Mouse (Mus musculus): ENCODE results near the gene Mto1.

DNA sequence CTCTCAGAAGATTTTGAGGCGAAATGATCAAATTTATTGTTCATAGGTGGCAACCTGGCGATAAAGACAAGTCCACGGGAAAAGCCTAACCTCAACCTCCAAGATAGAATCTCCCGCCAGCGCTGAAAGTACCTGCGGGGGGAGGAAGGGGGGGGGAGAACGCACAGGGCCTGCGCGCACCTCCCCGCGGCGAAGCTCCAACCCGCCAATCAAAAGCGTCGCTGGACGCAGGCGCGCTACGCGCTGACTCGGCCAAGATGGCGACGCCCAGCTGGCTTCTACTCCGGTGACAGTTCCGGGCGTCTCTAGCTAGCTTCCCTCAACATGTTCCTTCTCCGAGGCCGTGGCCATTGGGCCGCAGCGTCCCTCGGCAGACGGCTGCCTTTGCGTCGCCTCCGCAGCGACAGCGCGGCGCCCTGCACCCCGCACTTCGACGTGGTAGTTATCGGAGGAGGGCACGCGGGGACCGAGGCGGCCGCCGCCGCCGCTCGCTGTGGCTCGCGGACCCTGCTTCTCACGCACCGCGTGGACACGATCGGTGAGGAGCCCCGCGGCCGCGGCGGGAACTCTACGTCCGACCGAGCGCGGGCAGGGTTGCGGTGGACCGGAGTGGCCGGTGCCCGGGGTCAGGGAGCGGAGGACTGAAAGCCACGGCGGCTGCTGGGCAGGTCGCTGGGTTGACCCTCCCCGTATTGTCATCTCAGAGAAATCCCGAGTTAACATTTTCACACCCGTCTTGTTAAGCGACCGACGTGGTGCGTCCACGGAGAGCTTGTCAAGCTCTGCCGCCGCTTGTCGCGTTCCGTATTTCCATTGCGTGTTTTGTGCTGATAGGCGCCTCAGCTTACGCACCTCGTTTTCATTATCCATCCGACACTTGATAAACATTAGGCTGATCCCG lies at the start of gene Mto1, which contains the start of gene Gm17324:
- peak; percentile 87 for TF ChIP-seq POLR2A (IDR thresholded peaks at IDR 0.05; ENCODE audit: borderline replicate concordance, insufficient read depth, low read length)
- TF ChIP-seq CTCF (IDR thresholded peaks at IDR 0.05; ENCODE audit: borderline replicate concordance, insufficient read depth, low read depth, low read length): no peak

Measured in cerebellum, adult 2 months (tissue).